Mouse (Mus musculus) olfactory bulb, adult 2 months (tissue): Measurements from ENCODE around the gene Fcer1g. TPM values are rescaled to one million over a fixed set of nuclear protein-coding genes. Genes with fewer than 3 reads are reported as not detected.

Experiments used
- H3K27ac ChIP-seq: fragments of 200-500 bp; 2 replicates; pipeline ENCODE4 v1.5.1; 2012; ENCODE audit warnings: low read depth, low read length; ENCODE audit not compliant: insufficient read depth
- H3K4me1 ChIP-seq: fragments of 200-500 bp; 2 replicates; pipeline ENCODE4 v1.6.1; 2012; ENCODE audit warnings: low read length; ENCODE audit not compliant: control insufficient read depth, insufficient read depth
- H3K4me3 ChIP-seq: fragments of 200-500 bp; 2 replicates; pipeline ENCODE4 v1.5.1; 2012; ENCODE audit warnings: mild to moderate bottlenecking, low read depth, low read length, moderate library complexity; ENCODE audit not compliant: insufficient read depth
- CTCF ChIP-seq: fragments of 200-500 bp; IDR thresholded peaks from 2 replicates; pipeline ENCODE4 v1.5.1; 2012; ENCODE audit warnings: low read depth, mild to moderate bottlenecking, low read length, moderate library complexity; ENCODE audit not compliant: insufficient read depth
- POLR2A ChIP-seq: fragments of 200-500 bp; IDR thresholded peaks from 2 replicates; pipeline ENCODE4 v1.6.1; 2012; ENCODE audit warnings: mild to moderate bottlenecking, low read depth, low read length, moderate library complexity; ENCODE audit not compliant: insufficient read depth
- WGBS: fragments of 180-500 bp; shearing (Covaris S2); methylation state at CpG from one replicate; pipeline ENCODE4 v1.1.7; 2018; 5-methylcytosine and 5-hydroxymethylcytosine counted together
- polyA plus RNA-seq: library from polyadenylated mRNA; stranded (reverse); fragments of >200 nt; gene quantifications from 2 replicates; pipeline ENCODE4 v1.2.4, GENCODE M21; 2012; ENCODE audit warnings: low replicate concordance; ENCODE audit not compliant: missing spikeins, insufficient read depth, insufficient read length

The Fcer1g gene
- polyA plus RNA-seq, 1 experiment: not detected

- H3K27ac ChIP-seq: no peak overlapping the region
- H3K4me3 ChIP-seq: no peak overlapping the region
- 94% methylated on average over 2 of the region's 2 CpGs for WGBS
- peaks cover 14% of the 10 kb centered on the region for H3K4me1 ChIP-seq
- no peak for TF ChIP-seq CTCF
Observed at GRCm38 (mm10) chr1:171223796-171224195, 10.4 kb downstream of the Fcer1g start.

GRCm38 (mm10) chr1:171223168-171223567, 11.0 kb downstream of the Fcer1g start:
- TF ChIP-seq CTCF: no peak
- TF ChIP-seq POLR2A: no peak
- Histone ChIP-seq H3K4me3 (peak overlapping the region; percentile 19; the same call in 1 of the 2 replicates), H3K4me1 (peaks cover 14% of the 10 kb centered on the region), H3K27ac (no peak overlapping the region)
- WGBS: 82% methylated on average over 6 of the region's 6 CpGs

GRCm38 (mm10) chr1:171222238-171223155, 11.7 kb downstream of the Fcer1g start, which contains the start of gene Tomm40l:
TSS of gene Tomm40l (minus strand) at chr1:171222514.
- H3K4me3 ChIP-seq: peak within 1 kb of the TSS; percentile 59
- under 1% methylated on average over 28 of the region's 28 CpGs for WGBS
- H3K27ac ChIP-seq: peak within 1 kb of the TSS; percentile 68; the same call in 1 of the 2 replicates
- peaks cover 14% of the 10 kb centered on the region for H3K4me1 ChIP-seq
- TF ChIP-seq CTCF (no peak; the same call in 1 of the 2 replicates), POLR2A (no peak)

- H3K4me3 ChIP-seq: peak overlapping the region; percentile 59
- TF ChIP-seq POLR2A (no peak), CTCF (0 out of 2 replicates have a peak, but pooled peaks have one; percentile 4)
- peaks cover 14% of the 10 kb centered on the region for H3K4me1 ChIP-seq
- 0 out of 2 replicates have a peak overlapping the region, but pooled peaks have one; percentile 1 for H3K27ac ChIP-seq
- 3% methylated on average over 22 of the region's 22 CpGs for WGBS
Observed at GRCm38 (mm10) chr1:171221281-171222193, 12.6 kb downstream of the Fcer1g start.

GRCm38 (mm10) chr1:171220871-171221270, 13.3 kb downstream of the Fcer1g start:
- no peak overlapping the region for H3K27ac ChIP-seq

GRCm38 (mm10) chr1:171216241-171216955, 17.8 kb downstream of the Fcer1g start:
- no peak overlapping the region for H3K27ac ChIP-seq
- H3K4me1 ChIP-seq: peaks cover 16% of the 10 kb centered on the region
- TF ChIP-seq POLR2A: no peak
- TF ChIP-seq CTCF: no peak
- 89% methylated on average over 18 of the region's 18 CpGs for WGBS
- no peak overlapping the region for H3K4me3 ChIP-seq

More at GRCm38 (mm10) chr1:171220871-171221270, 13.3 kb downstream of the Fcer1g start:
- H3K4me1 ChIP-seq: peaks cover 14% of the 10 kb centered on the region
- TF ChIP-seq CTCF (peak; percentile 38; the same call in 1 of the 2 replicates), POLR2A (no peak)
- WGBS: 3% methylated on average over 10 of the region's 10 CpGs
- H3K4me3 ChIP-seq: peak overlapping the region; percentile 59

GRCm38 (mm10) chr1:171213801-171214496, 20.2 kb downstream of the Fcer1g start, which contains the start of gene Nr1i3:
TSS of gene Nr1i3 (plus strand) at chr1:171213970.
- H3K27ac ChIP-seq: no peak within 1 kb of the TSS
- TF ChIP-seq CTCF (no peak), POLR2A (no peak)
- 71% methylated on average over 10 of the region's 10 CpGs for WGBS
- no peak within 1 kb of the TSS for H3K4me3 ChIP-seq
- H3K4me1 ChIP-seq: peaks cover 8% of the 10 kb centered on the region
